Mouse (Mus musculus) kidney, adult 11 months (tissue): ENCODE measurements around the gene Mad2l2.
"Not testable (repeated sequence)": the region's sequence is repeated elsewhere in the genome, so short reads cannot be mapped to it uniquely, and the experiment has no call there.

Experiments used
- DNase-seq: peaks from one replicate; pipeline ENCODE4 v3.0.0; 2022

The Mad2l2 gene

DNA sequence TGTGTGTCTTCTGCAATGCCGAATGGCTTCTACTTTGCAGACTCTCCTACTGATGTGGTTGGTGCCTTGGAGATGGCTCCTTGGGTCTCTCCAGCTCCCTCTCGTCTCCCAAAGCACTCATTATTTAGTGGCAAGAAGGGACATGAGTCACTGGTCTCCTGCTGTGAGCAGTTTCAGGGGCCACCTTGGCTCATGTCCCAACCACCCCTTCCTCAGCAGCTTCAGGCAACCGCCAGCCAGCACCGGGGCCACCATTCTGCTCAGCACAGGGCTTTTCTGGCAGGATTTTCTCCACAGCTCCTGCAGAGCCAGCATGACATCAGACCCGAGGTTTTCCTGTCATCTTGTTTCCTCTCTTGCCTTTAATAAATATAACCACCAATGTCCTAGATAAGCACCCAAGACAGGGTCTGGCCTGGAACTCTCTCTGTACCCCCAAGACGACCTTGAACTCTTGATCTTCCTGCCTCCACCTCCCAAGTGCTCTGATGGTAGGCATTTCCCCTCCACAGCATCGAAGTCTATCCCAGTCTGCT is 21.6 kb upstream of the Mad2l2 start:
- no peak for DNase-seq

GRCm38 (mm10) chr4:148109215-148109614 is 21.0 kb upstream of the Mad2l2 start:
- no peak for DNase-seq

DNA sequence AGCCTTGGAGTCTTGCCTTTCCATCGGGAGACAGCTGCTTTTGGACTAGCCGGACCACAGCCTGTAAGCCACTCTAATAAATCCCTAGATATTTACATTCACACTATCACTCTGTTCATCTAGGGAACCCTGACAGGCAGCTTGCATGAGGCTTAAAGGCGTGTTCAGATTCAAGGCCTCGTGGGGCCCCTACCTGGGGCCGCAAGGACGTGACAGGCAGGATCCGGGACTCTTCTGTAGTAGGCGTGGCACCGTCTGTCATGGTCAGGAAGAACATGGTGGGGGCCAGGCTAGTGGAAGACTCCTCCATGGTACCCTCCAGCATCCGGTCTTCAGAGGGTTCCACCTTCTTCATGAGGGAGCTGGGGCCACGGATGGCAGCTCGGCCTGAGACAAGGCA is 17.7 kb upstream of the Mad2l2 start:
- DNase-seq = no peak

- peak; percentile 61 for DNase-seq
Measured at GRCm38 (mm10) chr4:148114758-148115391, 15.3 kb upstream of the Mad2l2 start.

GRCm38 (mm10) chr4:148115467-148115866 is 14.7 kb upstream of the Mad2l2 start:
- DNase-seq = peak; percentile 28

- no peak for DNase-seq
Measured at GRCm38 (mm10) chr4:148116657-148117056, 13.5 kb upstream of the Mad2l2 start.

- no peak for DNase-seq
Measured at GRCm38 (mm10) chr4:148117392-148117791, 12.8 kb upstream of the Mad2l2 start.

- DNase-seq = not testable (repeated sequence)
Measured at GRCm38 (mm10) chr4:148119578-148119977, 10.6 kb upstream of the Mad2l2 start.

DNA sequence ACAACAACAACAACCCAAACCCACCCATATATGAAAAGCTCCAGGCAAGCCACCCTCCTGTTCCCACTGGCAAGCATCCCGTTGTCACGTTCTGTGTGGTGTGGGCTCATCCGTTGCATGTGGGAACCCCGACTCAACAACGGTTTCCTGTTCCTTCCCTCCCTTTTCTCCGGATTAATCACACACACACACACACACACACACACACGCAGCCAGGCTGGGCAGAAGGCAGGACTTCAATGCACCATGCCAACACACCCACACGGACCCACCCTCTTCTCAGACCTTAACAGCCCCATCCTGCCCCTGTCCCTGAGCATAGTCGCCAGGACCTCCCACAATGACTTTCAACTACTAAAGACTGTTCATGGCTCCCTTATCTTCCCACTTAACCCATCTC is 9.6 kb upstream of the Mad2l2 start:
- DNase-seq = no peak

GRCm38 (mm10) chr4:148121362-148121761 is 8.8 kb upstream of the Mad2l2 start:
- DNase-seq = no peak

- no peak for DNase-seq
Measured at GRCm38 (mm10) chr4:148121982-148122693, 8.0 kb upstream of the Mad2l2 start.

DNA sequence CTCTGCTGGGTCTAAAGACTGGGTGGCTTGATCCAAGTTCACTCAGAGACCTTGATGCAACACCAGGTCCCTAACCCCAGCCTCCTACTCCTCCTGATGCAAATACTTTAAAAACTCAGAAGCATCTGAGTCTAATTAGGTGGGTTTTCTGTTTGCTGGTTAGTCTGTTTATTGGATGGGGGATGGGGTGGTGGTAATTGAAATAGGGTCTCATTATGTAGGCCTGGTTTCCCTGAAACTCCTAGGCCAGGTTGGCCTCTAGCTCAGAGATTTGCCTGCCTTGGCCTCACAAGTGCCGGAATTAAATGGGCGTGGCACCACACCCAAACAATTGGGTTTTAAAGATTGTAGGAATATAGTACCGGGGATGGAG is 7.5 kb upstream of the Mad2l2 start:
- DNase-seq = no peak

- DNase-seq = no peak
Measured at GRCm38 (mm10) chr4:148128241-148128640, 1.9 kb upstream of the Mad2l2 start.

DNA sequence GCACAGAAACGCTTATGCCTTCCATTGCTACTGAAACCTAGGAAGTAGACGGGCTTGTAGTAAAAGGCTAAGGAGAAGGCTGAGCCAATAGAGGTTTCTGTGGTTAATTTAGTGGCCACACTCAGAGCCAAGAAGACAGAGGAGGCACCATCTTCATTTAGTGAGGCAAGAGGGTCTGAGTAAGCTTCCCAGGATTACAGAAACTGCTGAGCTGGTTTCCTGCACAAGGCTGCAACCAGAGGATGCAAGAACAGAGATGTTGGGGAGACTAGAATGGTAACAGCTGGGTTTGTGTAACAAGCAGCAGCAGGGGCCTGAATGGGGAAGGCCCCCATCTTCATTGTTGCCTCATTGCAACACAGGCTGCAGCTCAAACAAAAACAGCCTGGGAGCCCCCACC is 1.5 kb upstream of the Mad2l2 start:
- no peak for DNase-seq

DNA sequence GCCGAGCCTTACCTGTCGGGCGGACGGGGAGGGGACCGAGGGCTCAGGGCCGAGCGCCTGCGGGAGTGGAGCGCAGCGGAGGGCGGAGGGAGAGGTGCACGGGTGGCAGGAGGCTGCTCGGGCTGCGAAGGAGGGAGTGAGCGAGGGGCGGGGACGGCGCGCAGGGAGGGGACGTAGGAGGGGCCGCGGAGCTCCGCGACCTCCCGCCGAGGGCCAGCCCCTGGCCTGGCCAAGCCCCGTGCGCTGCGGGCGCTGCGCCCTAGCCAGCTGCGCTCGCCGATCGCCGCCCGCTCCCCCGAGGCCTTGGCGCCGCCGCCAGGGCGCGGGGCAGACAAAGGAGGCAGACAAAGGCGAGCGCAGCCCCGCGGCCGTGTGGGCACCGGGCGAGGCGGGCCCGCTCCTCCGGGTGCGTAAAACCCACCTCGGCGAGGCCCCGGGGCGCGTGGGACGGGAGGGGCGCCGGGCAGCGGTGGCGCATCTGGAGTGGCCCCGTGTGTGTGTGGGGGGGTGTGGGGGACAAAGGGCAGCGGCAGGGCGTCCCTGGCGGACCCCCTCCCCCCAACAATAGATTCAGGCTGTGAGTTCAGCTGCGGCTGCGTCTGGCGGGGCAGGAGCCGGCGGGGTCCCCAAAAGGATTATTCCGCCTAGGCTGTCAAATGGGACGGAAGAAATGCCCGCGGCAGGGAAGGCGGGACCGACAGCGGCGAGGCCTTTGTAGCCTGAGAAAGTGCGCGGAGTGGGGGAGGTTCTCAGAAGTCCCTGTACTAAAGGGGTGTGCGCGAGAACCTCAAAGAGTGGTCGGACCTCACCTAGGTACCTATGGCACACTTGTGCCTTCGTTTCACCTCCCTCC is 603 bp downstream of the Mad2l2 start, which contains the start of gene Draxin:
Gene Draxin, minus strand, starts transcription at position 138 of the 853 bp plus-strand sequence.
- no peak for DNase-seq

DNA sequence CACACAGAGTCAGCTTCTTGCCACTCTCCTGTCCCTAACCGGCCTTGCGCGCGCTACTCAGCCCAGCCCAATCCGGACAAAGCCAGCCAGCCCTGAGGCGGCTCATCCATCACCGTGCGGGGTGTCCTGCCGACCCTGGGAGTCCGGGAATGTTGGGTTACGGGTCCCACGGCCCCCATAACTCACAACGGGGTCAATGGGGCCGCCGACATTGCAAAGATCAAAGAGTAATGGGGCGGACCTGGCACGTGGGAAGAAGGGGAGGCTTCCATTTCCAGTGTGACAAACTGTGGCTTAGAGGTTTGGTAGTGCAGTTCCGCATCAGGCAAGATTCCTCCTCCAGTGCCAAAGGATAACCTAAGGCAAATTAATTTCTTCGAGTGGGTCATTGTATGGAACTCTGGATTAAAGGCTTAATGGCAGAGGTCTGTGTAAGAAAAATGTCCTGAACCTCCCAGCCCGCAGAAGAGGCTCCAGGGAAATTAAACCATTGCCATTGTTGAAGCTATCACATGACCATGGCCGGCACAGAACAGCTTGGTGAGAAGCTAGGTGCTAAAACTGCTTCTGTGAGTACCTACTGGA is 1.4 kb downstream of the Mad2l2 start:
- no peak for DNase-seq

GRCm38 (mm10) chr4:148134988-148135387 is 4.8 kb downstream of the Mad2l2 start:
- DNase-seq = no peak

GRCm38 (mm10) chr4:148137503-148137902 is 7.3 kb downstream of the Mad2l2 start:
- DNase-seq = no peak

- DNase-seq = no peak
Measured at GRCm38 (mm10) chr4:148139767-148140097, 9.5 kb downstream of the Mad2l2 start.

- DNase-seq = peak; percentile 95
Measured at GRCm38 (mm10) chr4:148140098-148141011, 10.2 kb downstream of the Mad2l2 start.

GRCm38 (mm10) chr4:148143721-148144120 is 13.5 kb downstream of the Mad2l2 start:
- no peak for DNase-seq

GRCm38 (mm10) chr4:148147714-148148113 is 17.5 kb downstream of the Mad2l2 start:
- DNase-seq = peak; percentile 3
